Mouse (Mus musculus) forebrain, embryonic 15.5 days (tissue): ENCODE data around the gene Slc26a10. TPM values are rescaled to one million over a fixed set of nuclear protein-coding genes. Genes with fewer than 3 reads are reported as not detected.

Experiments
- polyA plus RNA-seq: library from polyadenylated mRNA; unstranded; fragments of >200 nt; fragmentation: Nextera tagmentation; extraction: Ambion mirVana; gene quantifications from 2 replicates; pipeline ENCODE4 v1.2.1, GENCODE M21; 2015

Gene Slc26a10
- polyA plus RNA-seq, 1 experiment from 2014 or later: 1.4 TPM

Other genes with a start within 250 kb of the Slc26a10 start
- 26.0 and 26.9 TPM in 2 replicates for gene Ctdsp2, start 201.9 kb downstream of the Slc26a10 start, polyA plus RNA-seq
- gene Avil, start 179.9 kb downstream of the Slc26a10 start, polyA plus RNA-seq: 0.26 and 0.45 TPM in 2 replicates
- 67.3 and 70.6 TPM in 2 replicates for gene Tsfm, start 149.8 kb downstream of the Slc26a10 start, polyA plus RNA-seq
- 20.6 and 22.7 TPM in 2 replicates for gene Mettl1, start 139.2 kb downstream of the Slc26a10 start, polyA plus RNA-seq
- 0.14 and 0.28 TPM in 2 replicates for gene Eef1akmt3, start 139.1 kb downstream of the Slc26a10 start, polyA plus RNA-seq
- gene Cyp27b1, start 132.4 kb downstream of the Slc26a10 start, polyA plus RNA-seq: 0.11 and 0.15 TPM in 2 replicates
- gene March9, start 120.5 kb downstream of the Slc26a10 start, polyA plus RNA-seq: 5.6 and 7.0 TPM in 2 replicates
- 1,729 and 1,809 TPM in 2 replicates for gene Cdk4, start 117.1 kb downstream of the Slc26a10 start, polyA plus RNA-seq
- gene Tspan31, start 110.4 kb downstream of the Slc26a10 start, polyA plus RNA-seq: 118 and 122 TPM in 2 replicates
- gene Agap2, start 105.4 kb downstream of the Slc26a10 start, polyA plus RNA-seq: 2.9 and 3.0 TPM in 2 replicates
- 110 and 117 TPM in 2 replicates for gene Os9, start 59.5 kb downstream of the Slc26a10 start, polyA plus RNA-seq
- 35.1 and 36.7 TPM in 2 replicates for gene B4galnt1, start 15.4 kb downstream of the Slc26a10 start, polyA plus RNA-seq
- 31.4 and 32.3 TPM in 2 replicates for gene Arhgef25, start 9.4 kb upstream of the Slc26a10 start, polyA plus RNA-seq
- 211 and 222 TPM in 2 replicates for gene Dtx3, start 15.1 kb upstream of the Slc26a10 start, polyA plus RNA-seq
- gene Pip4k2c, start 30.9 kb upstream of the Slc26a10 start, polyA plus RNA-seq: 24.9 and 26.1 TPM in 2 replicates
- gene Kif5a, start 82.7 kb upstream of the Slc26a10 start, polyA plus RNA-seq: 76.4 and 80.6 TPM in 2 replicates
- gene Dctn2, start 85.7 kb upstream of the Slc26a10 start, polyA plus RNA-seq: 320 and 321 TPM in 2 replicates
- gene Mbd6, start 108.4 kb upstream of the Slc26a10 start, polyA plus RNA-seq: 17.4 and 17.5 TPM in 2 replicates
- gene Mars, start 131.1 kb upstream of the Slc26a10 start, polyA plus RNA-seq: 130 and 137 TPM in 2 replicates
- 0.62 and 1.1 TPM in 2 replicates for gene Arhgap9, start 141.3 kb upstream of the Slc26a10 start, polyA plus RNA-seq
- 1.2 and 1.5 TPM in 2 replicates for gene Gli1, start 161.3 kb upstream of the Slc26a10 start, polyA plus RNA-seq
- 0.04 TPM in 1 of 2 replicates, not detected in the other for gene Inhbe, start 173.8 kb upstream of the Slc26a10 start, polyA plus RNA-seq
- gene Inhbc, start 189.8 kb upstream of the Slc26a10 start, polyA plus RNA-seq: not detected in 2 replicates
- gene R3hdm2, start 199.7 kb upstream of the Slc26a10 start, polyA plus RNA-seq: 39.2 and 43.6 TPM in 2 replicates